Mouse (Mus musculus) cerebellum, postnatal 14 days (tissue): ENCODE data around the gene Sema3c.
"Not testable (repeated sequence)": the region's sequence is repeated elsewhere in the genome, so short reads cannot be mapped to it uniquely, and the experiment has no call there.

Experiments used
- DNase-seq, 2 experiments: peaks; one replicate each; pipeline ENCODE4 v3.0.0; 2021; ENCODE audit warnings: mixed read lengths in 2 of 2

The Sema3c gene

GRCm38 (mm10) chr5:17573694-17574380 lies at the start of gene Sema3c:
Gene Sema3c (plus strand): TSS chr5:17574281.
- peak; percentile 7 to 22 for DNase-seq

- DNase-seq = not testable (repeated sequence)
Observed at GRCm38 (mm10) chr5:17531165-17531564, 42.9 kb upstream of the Sema3c start.

- no peak for DNase-seq
Observed at GRCm38 (mm10) chr5:17543141-17543540, 30.9 kb upstream of the Sema3c start.

- DNase-seq = peak in 1 of 2 experiments; percentile 6
Observed at GRCm38 (mm10) chr5:17544904-17545449, 29.1 kb upstream of the Sema3c start.

- DNase-seq = no peak
Observed at GRCm38 (mm10) chr5:17551693-17552092, 22.4 kb upstream of the Sema3c start.

- peak; percentile 7 to 18 for DNase-seq
Observed at GRCm38 (mm10) chr5:17556073-17556473, 18.0 kb upstream of the Sema3c start.

- DNase-seq = no peak
Observed at GRCm38 (mm10) chr5:17556715-17557265, 17.3 kb upstream of the Sema3c start.

- no peak for DNase-seq
Observed at GRCm38 (mm10) chr5:17571571-17571970, 2.5 kb upstream of the Sema3c start.

GRCm38 (mm10) chr5:17574413-17575182 lies 517 bp downstream of the Sema3c start:
- DNase-seq = peak; percentile 50 to 59

GRCm38 (mm10) chr5:17575183-17575495 lies 1.1 kb downstream of the Sema3c start:
- no peak for DNase-seq

GRCm38 (mm10) chr5:17576069-17576468 lies 2.0 kb downstream of the Sema3c start:
- no peak for DNase-seq

- no peak for DNase-seq
Observed at GRCm38 (mm10) chr5:17582047-17582515, 8.0 kb downstream of the Sema3c start.

- DNase-seq = no peak
Observed at GRCm38 (mm10) chr5:17584299-17584945, 10.3 kb downstream of the Sema3c start.

GRCm38 (mm10) chr5:17586518-17587210 lies 12.6 kb downstream of the Sema3c start:
- no peak for DNase-seq

GRCm38 (mm10) chr5:17591908-17592307 lies 17.8 kb downstream of the Sema3c start:
- no peak for DNase-seq

GRCm38 (mm10) chr5:17601700-17602099 lies 27.6 kb downstream of the Sema3c start:
- no peak for DNase-seq

- no peak for DNase-seq
Observed at GRCm38 (mm10) chr5:17620619-17621018, 46.5 kb downstream of the Sema3c start.

- DNase-seq = no peak
Observed at GRCm38 (mm10) chr5:17622564-17622963, 48.5 kb downstream of the Sema3c start.

- no peak for DNase-seq
Observed at GRCm38 (mm10) chr5:17628606-17629005, 54.5 kb downstream of the Sema3c start.

GRCm38 (mm10) chr5:17629599-17629998 lies 55.5 kb downstream of the Sema3c start:
- DNase-seq = no peak

- no peak for DNase-seq
Observed at GRCm38 (mm10) chr5:17639519-17639918, 65.4 kb downstream of the Sema3c start.

- DNase-seq = no peak
Observed at GRCm38 (mm10) chr5:17647643-17648226, 73.7 kb downstream of the Sema3c start.
